Mouse (Mus musculus) midbrain, embryonic 11.5 days (tissue): ENCODE data around the gene Ccdc155. TPM values are rescaled to one million over a fixed set of nuclear protein-coding genes. Genes with fewer than 3 reads are reported as not detected.

Source experiments
- ATAC-seq: fragments of 200-750 bp; cut with Nextera tagmentation; 2 replicates; pipeline ENCODE4 v1.8.0; 2017; ENCODE audit warnings: moderate TSS enrichment, moderate library complexity; ENCODE audit not compliant: low FRiP score
- DNase-seq: peaks from one replicate; pipeline ENCODE4 v3.0.0; 2015; ENCODE audit warnings: low spot score; ENCODE audit errors: missing footprints
- H3K27ac ChIP-seq: fragments of 300-500 bp; sonication (generic); 2 replicates; pipeline ENCODE4 v1.5.1; 2014; ENCODE audit warnings: low read depth, low read length
- H3K27me3 ChIP-seq: fragments of 300-500 bp; sonication (generic); 2 replicates; pipeline ENCODE4 v1.6.1; 2014; ENCODE audit warnings: mild to moderate bottlenecking, low read length, moderate library complexity, mixed read lengths; ENCODE audit not compliant: control insufficient read depth, insufficient read depth
- H3K36me3 ChIP-seq: fragments of 300-500 bp; sonication (generic); 2 replicates; pipeline ENCODE4 v1.6.1; 2014; ENCODE audit warnings: mild to moderate bottlenecking, low read length, moderate library complexity, mixed read lengths; ENCODE audit not compliant: control insufficient read depth, insufficient read depth
- H3K4me1 ChIP-seq: fragments of 300-500 bp; sonication (generic); 2 replicates; pipeline ENCODE4 v1.6.1; 2014; ENCODE audit warnings: low read length; ENCODE audit not compliant: control insufficient read depth, insufficient read depth
- H3K4me2 ChIP-seq: fragments of 300-500 bp; sonication (generic); 2 replicates; pipeline ENCODE4 v1.6.1; 2014; ENCODE audit warnings: mild to moderate bottlenecking, moderate library complexity
- H3K4me3 ChIP-seq: fragments of 300-500 bp; sonication (generic); 2 replicates; pipeline ENCODE4 v1.5.1; 2014; ENCODE audit warnings: low read depth, low read length
- H3K9ac ChIP-seq: fragments of 300-500 bp; sonication (generic); 2 replicates; pipeline ENCODE4 v1.6.1; 2014; ENCODE audit warnings: low read length
- H3K9me3 ChIP-seq: fragments of 300-500 bp; sonication (generic); 2 replicates; pipeline ENCODE4 v1.6.1; 2016; ENCODE audit warnings: low read length; ENCODE audit not compliant: control insufficient read depth
- WGBS: fragments of 180-500 bp; shearing (Covaris S2); extraction: QIAGEN DNeasy Blood & Tissue Kit; methylation state at CpG from one replicate; pipeline ENCODE4 v1.1.7; 2014; 5-methylcytosine and 5-hydroxymethylcytosine counted together
- polyA plus RNA-seq: library from polyadenylated mRNA; unstranded; fragments of >200 nt; fragmentation: Nextera tagmentation; extraction: Ambion mirVana; gene quantifications from 2 replicates; pipeline ENCODE4 v1.2.1, GENCODE M21; 2014

The Ccdc155 gene
- polyA plus RNA-seq, 1 experiment from 2014 or later: 0.86 TPM

GRCm38 (mm10) chr7:45229046-45229445 lies 24.4 kb upstream of the Ccdc155 start:
- Histone ChIP-seq H3K4me2 (no peak overlapping the region), H3K36me3 (peaks cover 66% of the 10 kb centered on the region), H3K27me3 (no peaks in the 10 kb centered on the region), H3K4me1 (peaks cover 12% of the 10 kb centered on the region), H3K27ac (no peak overlapping the region), H3K4me3 (no peak overlapping the region), H3K9ac (no peak overlapping the region), H3K9me3 (no peaks in the 10 kb centered on the region)
- ATAC-seq (no peak), DNase-seq (no peak)
- WGBS: 91% methylated on average over 8 of the region's 8 CpGs

GRCm38 (mm10) chr7:45228548-45228947 lies 23.9 kb upstream of the Ccdc155 start:
- Histone ChIP-seq H3K9me3 (no peaks in the 10 kb centered on the region), H3K9ac (no peak overlapping the region), H3K36me3 (peaks cover 69% of the 10 kb centered on the region), H3K4me1 (peaks cover 7% of the 10 kb centered on the region), H3K4me3 (no peak overlapping the region), H3K4me2 (no peak overlapping the region), H3K27me3 (no peaks in the 10 kb centered on the region), H3K27ac (no peak overlapping the region)
- no peak for DNase-seq
- no peak for ATAC-seq
- 97% methylated on average over 18 of the region's 18 CpGs for WGBS

GRCm38 (mm10) chr7:45226421-45226820 lies 21.7 kb upstream of the Ccdc155 start:
- DNase-seq: no peak
- Histone ChIP-seq H3K4me1 (no peaks in the 10 kb centered on the region), H3K9me3 (no peaks in the 10 kb centered on the region), H3K9ac (no peak overlapping the region), H3K36me3 (peaks cover 61% of the 10 kb centered on the region), H3K27me3 (no peaks in the 10 kb centered on the region), H3K27ac (no peak overlapping the region), H3K4me2 (no peak overlapping the region), H3K4me3 (no peak overlapping the region)
- ATAC-seq: no peak
- 94% methylated on average over 5 of the region's 5 CpGs for WGBS

- no peak overlapping the region for H3K27ac ChIP-seq
- DNase-seq: no peak
- H3K4me1 ChIP-seq: no peaks in the 10 kb centered on the region
- no peak overlapping the region for H3K4me2 ChIP-seq
- no peak overlapping the region for H3K9ac ChIP-seq
- H3K27me3 ChIP-seq: no peaks in the 10 kb centered on the region
- peaks cover 64% of the 10 kb centered on the region for H3K36me3 ChIP-seq
- no peak overlapping the region for H3K4me3 ChIP-seq
- 95% methylated on average over 7 of the region's 7 CpGs for WGBS
- no peaks in the 10 kb centered on the region for H3K9me3 ChIP-seq
- no peak for ATAC-seq
Measured at GRCm38 (mm10) chr7:45224826-45225225, 20.1 kb upstream of the Ccdc155 start.

- ATAC-seq (no peak), DNase-seq (no peak)
- Histone ChIP-seq H3K9ac (no peak overlapping the region), H3K4me3 (no peak overlapping the region), H3K27me3 (no peaks in the 10 kb centered on the region), H3K4me2 (no peak overlapping the region), H3K36me3 (peaks cover 53% of the 10 kb centered on the region), H3K4me1 (peaks cover 19% of the 10 kb centered on the region), H3K27ac (no peak overlapping the region), H3K9me3 (no peaks in the 10 kb centered on the region)
- WGBS: 93% methylated on average over 2 of the region's 2 CpGs
Measured at GRCm38 (mm10) chr7:45221680-45222079, 17.0 kb upstream of the Ccdc155 start.

- Histone ChIP-seq H3K4me3 (peak overlapping the region; percentile 85), H3K4me2 (peak overlapping the region; percentile 93), H3K27me3 (peaks cover 5% of the 10 kb centered on the region), H3K9ac (peak overlapping the region; percentile 100), H3K9me3 (no peaks in the 10 kb centered on the region), H3K36me3 (peaks cover 20% of the 10 kb centered on the region), H3K4me1 (peaks cover 19% of the 10 kb centered on the region), H3K27ac (peak overlapping the region; percentile 96)
- 0% methylated on average over 13 of the region's 13 CpGs for WGBS
- peak; percentile 83 for ATAC-seq
- DNase-seq: peak; percentile 98
Measured at GRCm38 (mm10) chr7:45216442-45217183, 11.9 kb upstream of the Ccdc155 start.

GRCm38 (mm10) chr7:45215673-45216441 lies 11.2 kb upstream of the Ccdc155 start, which contains the start of gene Tead2:
Tead2 (plus strand) TSS chr7:45215753.
- Histone ChIP-seq H3K4me1 (peaks cover 19% of the 10 kb centered on the region), H3K4me3 (peak within 1 kb of the TSS; percentile 85), H3K27me3 (peaks cover 12% of the 10 kb centered on the region), H3K4me2 (peak within 1 kb of the TSS; percentile 93), H3K9me3 (no peaks in the 10 kb centered on the region), H3K9ac (peak within 1 kb of the TSS; percentile 100), H3K36me3 (peaks cover 19% of the 10 kb centered on the region), H3K27ac (peak within 1 kb of the TSS; percentile 96)
- under 1% methylated on average over 53 of the region's 55 CpGs for WGBS
- peak; percentile 75 for ATAC-seq
- peak; percentile 97 for DNase-seq

GRCm38 (mm10) chr7:45213708-45214107 lies 9.0 kb upstream of the Ccdc155 start:
- Histone ChIP-seq H3K9me3 (no peaks in the 10 kb centered on the region), H3K9ac (no peak overlapping the region), H3K36me3 (peaks cover 6% of the 10 kb centered on the region; the same call in 1 of the 2 replicates), H3K4me3 (no peak overlapping the region), H3K27ac (no peak overlapping the region), H3K27me3 (peaks cover 12% of the 10 kb centered on the region), H3K4me1 (peaks cover 19% of the 10 kb centered on the region), H3K4me2 (no peak overlapping the region)
- 72% methylated on average over 5 of the region's 5 CpGs for WGBS
- DNase-seq: no peak
- no peak for ATAC-seq

GRCm38 (mm10) chr7:45212356-45212755 lies 7.7 kb upstream of the Ccdc155 start:
- H3K27me3 ChIP-seq: peaks cover 12% of the 10 kb centered on the region

More at GRCm38 (mm10) chr7:45212356-45212755, 7.7 kb upstream of the Ccdc155 start:
- 74% methylated on average over 7 of the region's 7 CpGs for WGBS
- H3K9me3 ChIP-seq: peaks cover 4% of the 10 kb centered on the region; the same call in 1 of the 2 replicates
- no peak overlapping the region for H3K4me2 ChIP-seq
- H3K9ac ChIP-seq: no peak overlapping the region
- DNase-seq (no peak), ATAC-seq (no peak)
- H3K27ac ChIP-seq: no peak overlapping the region
- H3K4me3 ChIP-seq: no peak overlapping the region
- no peaks in the 10 kb centered on the region for H3K36me3 ChIP-seq
- H3K4me1 ChIP-seq: peaks cover 7% of the 10 kb centered on the region
